In the genomic region with DNA sequence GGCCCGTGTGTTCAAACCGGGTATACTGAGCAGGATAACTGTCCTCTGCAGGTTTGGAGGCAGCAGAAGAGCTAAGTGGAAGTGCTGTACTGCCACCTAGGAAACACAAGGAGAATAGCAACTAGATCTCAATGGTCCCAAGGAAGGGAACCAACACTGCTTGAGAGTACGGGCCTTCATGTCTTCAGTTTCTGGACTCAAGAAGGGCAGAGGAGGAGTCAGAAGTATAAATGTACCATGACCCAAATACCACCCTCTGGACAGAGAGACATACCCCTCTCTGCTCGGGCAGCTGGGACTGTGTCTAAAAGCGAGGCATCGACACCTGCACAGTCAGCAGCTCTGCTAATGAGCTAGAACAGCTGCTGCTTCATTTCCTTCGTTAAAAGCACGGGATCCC, we compare ENCODE assay signal across 9 mouse cellular contexts. TPM values are rescaled to one million over a fixed set of nuclear protein-coding genes. Genes with fewer than 3 reads are reported as not detected.
DNase-seq lines count a peak whose midpoint lies in the region; ATAC-seq and TF ChIP-seq lines count a peak whose summit lies in the region.
"Had no signal": no experiment of that assay in that cellular context is flagged by ENCODE, and none has a peak within 500 bp of the region (broad histone marks: within the 10 kb centered on the region; RNA-seq: fewer than 3 reads in every experiment).

No protein-coding gene starts in this region.

- no peaks in the 10 kb centered on the region for H3K9me3 ChIP-seq in midbrain, postnatal 0 days (ENCODE audit: low read length)

- TF ChIP-seq CTCF in lung, adult 2 months (IDR thresholded peaks at IDR 0.05; ENCODE audit: insufficient read depth, low read length): 0 out of 2 replicates have a peak, but pooled peaks have one; percentile 7
- TF ChIP-seq CTCF in midbrain, postnatal 0 days (IDR thresholded peaks at IDR 0.05): peak; percentile 79

- H3K4me2 ChIP-seq in midbrain, postnatal 0 days (ENCODE audit: low read depth, low read length, poor library complexity, severe bottlenecking): no peak overlapping the region

- WGBS in lung, adult 2 months: 52% methylated on average over 8 of the region's 8 CpGs
- 58% methylated on average over 8 of the region's 8 CpGs for WGBS in midbrain, postnatal 0 days

- no peak for TF ChIP-seq POLR2A in lung, adult 2 months (IDR thresholded peaks at IDR 0.05; ENCODE audit: borderline replicate concordance, extremely low read depth, low read depth, low read length)

- peak; percentile 13 to 45 for DNase-seq in frontal cortex, adult 2 months (ENCODE audit: extremely low spot score in 1 of 2, low spot score in 1 of 2)
- no peak for DNase-seq in frontal cortex, postnatal 36 days (ENCODE audit: low spot score in 2 of 2)
- no peak for DNase-seq in lung, adult 2 months
- no peak for DNase-seq in lung, adult 18-20 months
- peak; percentile 43 for DNase-seq in ZHBTc4 (ENCODE audit: low read depth, low spot score)
- DNase-seq in midbrain, postnatal 0 days (ENCODE audit: low spot score): peak; percentile 61
- DNase-seq in B cell, adult 2 months: no peak
- no peak for DNase-seq in urinary bladder, adult 2 months (ENCODE audit: low spot score)
- DNase-seq: gastrocnemius, postnatal 25 days had no signal

- no peaks in the 10 kb centered on the region for H3K4me1 ChIP-seq in lung, adult 2 months (ENCODE audit: control insufficient read depth, insufficient read depth, low read length)
- peaks cover 5% of the 10 kb centered on the region; the same call in 1 of the 2 replicates for H3K4me1 ChIP-seq in midbrain, postnatal 0 days (ENCODE audit: insufficient read depth, low read length)

- H3K36me3 ChIP-seq in midbrain, postnatal 0 days (ENCODE audit: insufficient read depth, low read length): no peaks in the 10 kb centered on the region

- H3K27me3 ChIP-seq in midbrain, postnatal 0 days (ENCODE audit: insufficient read depth, low read length): no peaks in the 10 kb centered on the region

- no peak for ATAC-seq in midbrain, postnatal 0 days (ENCODE audit: low FRiP score)

- H3K4me3 ChIP-seq in lung, adult 2 months (replicated peaks; ENCODE audit: extremely low read depth, low read depth, low read length): no peak overlapping the region
- H3K4me3 ChIP-seq in midbrain, postnatal 0 days (ENCODE audit: low read depth, low read length): no peak overlapping the region

- no peak overlapping the region for H3K9ac ChIP-seq in midbrain, postnatal 0 days (replicated peaks; ENCODE audit: low read length, poor library complexity, severe bottlenecking)

- no peak overlapping the region for H3K27ac ChIP-seq in midbrain, postnatal 0 days (ENCODE audit: low read depth, low read length)

RNA-seq across cellular contexts. Expression of a gene that starts 27.7 kb away (rescaled TPM):
- 0.25 and 1.1 TPM in 2 replicates for polyA plus RNA-seq in frontal cortex, adult 2 months (2012; rRNA removed)
- 0.41 and 1.0 TPM in 2 replicates for polyA plus RNA-seq in lung, adult 2 months (2012; rRNA removed)
- 0.42 and 0.49 TPM in 2 replicates for total RNA-seq in midbrain, postnatal 0 days (2014; rRNA removed)
- 0.36 and 0.45 TPM in 2 replicates for polyA plus RNA-seq in midbrain, postnatal 0 days (2015; fragmentation: Nextera tagmentation; extraction: Ambion mirVana)
- 4.1 and 4.8 TPM in 2 replicates for polyA plus RNA-seq in urinary bladder, adult 2 months (2012; rRNA removed)

Comparison
In these comparisons a context has a peak if more than half of its experiments do, and no peak if none do; other contexts are left out.
1. DNase-seq: peak in frontal cortex, adult 2 months (2 of 2), ZHBTc4 (single experiment) and midbrain, postnatal 0 days (single experiment); none in frontal cortex, postnatal 36 days (0 of 2), lung, adult 2 months (single experiment), lung, adult 18-20 months (0 of 2), B cell, adult 2 months (0 of 2) and urinary bladder, adult 2 months (single experiment).